Mouse (Mus musculus) lung, embryonic 14.5 days (tissue): ENCODE results near the gene Prdm1. TPM values are rescaled to one million over a fixed set of nuclear protein-coding genes. Genes with fewer than 3 reads are reported as not detected.

Experiments used
- ATAC-seq: fragments of 200-750 bp; cut with Nextera tagmentation; 2 replicates; pipeline ENCODE4 v1.8.0; 2017; ENCODE audit warnings: mild to moderate bottlenecking, moderate TSS enrichment, moderate library complexity; ENCODE audit not compliant: insufficient read depth
- DNase-seq: peaks from one replicate; pipeline ENCODE4 v3.0.0-alpha.2; 2015
- H3K27ac ChIP-seq: fragments of 300-500 bp; sonication (generic); 2 replicates; pipeline ENCODE4 v1.5.1; 2014; ENCODE audit warnings: low read depth, mild to moderate bottlenecking, moderate library complexity
- H3K27me3 ChIP-seq: fragments of 300-500 bp; sonication (generic); 2 replicates; pipeline ENCODE4 v1.6.1; 2014; ENCODE audit warnings: low read length, control low read depth; ENCODE audit not compliant: insufficient read depth
- H3K36me3 ChIP-seq: fragments of 300-500 bp; sonication (generic); 2 replicates; pipeline ENCODE4 v1.6.1; 2014; ENCODE audit warnings: control low read depth; ENCODE audit not compliant: insufficient read depth
- H3K4me1 ChIP-seq: fragments of 300-500 bp; sonication (generic); 2 replicates; pipeline ENCODE4 v1.6.1; 2014; ENCODE audit warnings: antibody characterized with exemption, control low read depth; ENCODE audit not compliant: insufficient read depth
- H3K4me2 ChIP-seq: fragments of 300-500 bp; sonication (generic); 2 replicates; pipeline ENCODE4 v1.6.1; 2014; ENCODE audit warnings: mild to moderate bottlenecking
- H3K4me3 ChIP-seq: fragments of 300-500 bp; sonication (generic); 2 replicates; pipeline ENCODE4 v1.5.1; 2014; ENCODE audit warnings: low read depth, low read length
- H3K9ac ChIP-seq: fragments of 300-500 bp; sonication (generic); 2 replicates; pipeline ENCODE4 v1.6.1; 2014
- H3K9me3 ChIP-seq: fragments of 300-500 bp; sonication (generic); 2 replicates; pipeline ENCODE4 v1.6.1; 2016; ENCODE audit warnings: low read depth, low read length, control low read depth
- CTCF ChIP-seq: IDR thresholded peaks from 2 replicates; pipeline ENCODE4 v1.5.1; 2016; ENCODE audit warnings: antibody characterized with exemption, low read depth
- WGBS: fragments of 180-500 bp; shearing (Covaris S2); extraction: QIAGEN DNeasy Blood & Tissue Kit; methylation state at CpG from one replicate; pipeline ENCODE4 v1.1.7; 2014; 5-methylcytosine and 5-hydroxymethylcytosine counted together
- polyA plus RNA-seq: library from polyadenylated mRNA; unstranded; fragments of >200 nt; fragmentation: Nextera tagmentation; extraction: Ambion mirVana; gene quantifications from 2 replicates; pipeline ENCODE4 v1.2.1, GENCODE M21; 2014

Prdm1 gene
- polyA plus RNA-seq, 1 experiment from 2014 or later, result 2.7 TPM

DNA sequence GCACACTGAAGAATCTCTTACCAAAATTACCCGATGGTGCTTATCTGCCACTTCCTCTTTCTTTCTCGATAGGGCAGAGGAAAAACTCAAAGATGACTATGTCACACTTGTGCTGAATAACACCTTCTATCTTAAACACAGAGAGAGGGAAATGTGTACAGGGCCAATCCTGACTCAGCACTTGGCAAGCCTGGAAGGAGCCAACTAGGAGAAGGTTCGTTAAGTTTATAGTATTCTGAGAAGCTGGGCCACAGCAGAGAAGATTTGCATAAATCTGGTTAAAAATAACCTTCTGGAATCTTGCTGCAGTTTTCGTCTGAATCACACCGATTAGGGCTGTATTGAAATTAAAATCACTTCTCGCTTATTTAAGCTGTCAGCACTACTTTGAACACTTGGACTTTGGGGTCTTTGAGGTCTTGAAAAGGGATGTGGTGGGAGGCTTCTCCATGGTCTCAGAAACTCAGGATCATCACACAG lies 93.6 kb downstream of the Prdm1 start:
- TF ChIP-seq CTCF, result no peak
- 29% methylated on average over 6 of the region's 6 CpGs for WGBS
- DNase-seq, result peak; percentile 65
- Histone ChIP-seq H3K36me3 (no peaks in the 10 kb centered on the region), H3K4me2 (no peak overlapping the region), H3K4me1 (no peaks in the 10 kb centered on the region), H3K9ac (no peak overlapping the region), H3K27me3 (no peaks in the 10 kb centered on the region), H3K9me3 (no peaks in the 10 kb centered on the region), H3K4me3 (no peak overlapping the region), H3K27ac (no peak overlapping the region)
- ATAC-seq, result peak; percentile 54; the same call in 1 of the 2 replicates

DNA sequence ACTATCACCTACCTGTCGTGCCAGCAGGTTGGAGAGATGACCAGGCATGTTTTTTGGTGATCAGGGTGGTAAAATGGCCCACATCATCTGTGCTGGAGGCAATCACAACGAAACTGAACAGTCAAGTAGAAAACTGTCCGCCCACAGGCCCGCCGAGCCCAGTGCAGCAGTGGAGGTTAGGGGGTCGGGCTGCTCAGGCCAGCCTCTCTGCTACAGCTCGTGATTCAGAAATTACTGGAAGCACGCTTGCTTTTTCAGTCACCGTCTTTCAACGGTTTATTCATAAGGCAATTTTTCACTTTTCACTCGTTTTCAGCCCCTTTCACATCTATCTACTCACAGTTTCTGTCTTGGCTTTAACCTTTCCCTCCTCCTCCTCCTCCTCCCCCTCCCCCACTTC lies 96.1 kb downstream of the Prdm1 start:
- H3K27ac ChIP-seq, result no peak overlapping the region
- H3K36me3 ChIP-seq, result no peaks in the 10 kb centered on the region
- H3K27me3 ChIP-seq, result no peaks in the 10 kb centered on the region
- no peak overlapping the region for H3K9ac ChIP-seq
- no peak for TF ChIP-seq CTCF
- 49% methylated on average over 11 of the region's 11 CpGs for WGBS
- ATAC-seq (no peak), DNase-seq (no peak)
- no peak overlapping the region for H3K4me3 ChIP-seq
- no peaks in the 10 kb centered on the region for H3K4me1 ChIP-seq
- H3K4me2 ChIP-seq, result no peak overlapping the region
- H3K9me3 ChIP-seq, result no peaks in the 10 kb centered on the region

DNA sequence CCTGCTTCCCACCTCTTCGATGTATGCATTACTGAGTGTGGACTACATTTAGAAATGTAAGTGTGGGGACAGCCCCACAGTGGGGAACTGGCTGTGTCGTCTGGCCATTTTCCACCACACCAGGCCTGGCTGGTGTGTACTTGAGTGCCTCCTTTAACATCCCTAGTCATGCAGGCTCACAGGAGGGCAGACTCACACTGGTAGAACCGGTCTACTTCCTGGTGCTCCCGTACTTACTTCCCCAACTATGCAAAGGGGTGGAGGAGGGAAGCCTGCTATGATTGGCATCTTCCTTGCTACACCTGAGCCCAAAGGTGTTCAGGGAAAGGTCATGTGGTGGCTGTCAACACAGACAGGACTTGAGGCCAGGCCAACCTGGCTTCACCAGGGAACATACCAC lies 96.6 kb downstream of the Prdm1 start:
- H3K4me2 ChIP-seq, result no peak overlapping the region
- WGBS, result 80% methylated on average over 4 of the region's 4 CpGs
- H3K27ac ChIP-seq, result no peak overlapping the region
- no peaks in the 10 kb centered on the region for H3K27me3 ChIP-seq
- H3K9ac ChIP-seq, result no peak overlapping the region
- H3K4me1 ChIP-seq, result no peaks in the 10 kb centered on the region
- H3K36me3 ChIP-seq, result no peaks in the 10 kb centered on the region
- no peak overlapping the region for H3K4me3 ChIP-seq
- no peak for TF ChIP-seq CTCF
- H3K9me3 ChIP-seq, result no peaks in the 10 kb centered on the region
- DNase-seq (no peak), ATAC-seq (peak; percentile 37; the same call in 1 of the 2 replicates)

DNA sequence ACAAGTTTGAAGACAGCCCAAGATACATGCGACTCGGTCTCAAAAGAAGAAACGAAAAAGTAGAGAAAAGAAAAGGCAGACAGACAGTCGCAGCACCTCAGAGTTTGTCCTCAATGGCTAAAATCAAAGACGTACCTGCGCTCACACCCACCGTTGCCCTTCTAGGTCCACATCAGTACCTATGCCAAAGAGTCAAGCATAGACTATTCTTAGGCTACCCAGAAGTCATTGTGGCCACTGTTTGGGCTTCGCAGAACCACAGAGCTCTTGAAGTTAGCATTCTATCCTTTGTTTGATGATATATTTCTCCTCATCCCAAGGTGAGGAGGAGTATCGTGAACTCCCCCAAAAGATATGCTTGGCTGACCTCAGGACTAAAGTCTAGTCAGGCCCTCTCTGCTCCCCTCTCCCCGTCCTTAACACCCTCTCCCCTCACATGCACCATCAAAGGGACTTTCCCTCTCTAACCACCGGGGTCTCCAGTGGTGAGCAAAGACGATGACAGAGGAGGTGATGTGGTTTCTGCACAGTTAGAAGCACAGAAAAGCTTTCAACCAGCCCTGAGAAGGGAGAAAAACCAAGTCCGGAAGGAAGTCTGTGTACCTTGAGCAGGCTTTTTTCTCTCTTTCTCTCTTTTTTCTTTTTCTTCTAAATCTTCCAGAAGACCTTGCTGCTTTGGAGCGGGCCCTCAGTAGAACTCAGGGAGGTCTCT lies 99.0 kb downstream of the Prdm1 start:
- Histone ChIP-seq H3K4me1 (no peaks in the 10 kb centered on the region), H3K9ac (no peak overlapping the region), H3K4me3 (no peak overlapping the region), H3K4me2 (no peak overlapping the region), H3K9me3 (no peaks in the 10 kb centered on the region), H3K27me3 (no peaks in the 10 kb centered on the region), H3K36me3 (no peaks in the 10 kb centered on the region), H3K27ac (no peak overlapping the region)
- ATAC-seq (no peak), DNase-seq (no peak)
- TF ChIP-seq CTCF, result no peak
- WGBS, result 87% methylated on average over 14 of the region's 14 CpGs

DNA sequence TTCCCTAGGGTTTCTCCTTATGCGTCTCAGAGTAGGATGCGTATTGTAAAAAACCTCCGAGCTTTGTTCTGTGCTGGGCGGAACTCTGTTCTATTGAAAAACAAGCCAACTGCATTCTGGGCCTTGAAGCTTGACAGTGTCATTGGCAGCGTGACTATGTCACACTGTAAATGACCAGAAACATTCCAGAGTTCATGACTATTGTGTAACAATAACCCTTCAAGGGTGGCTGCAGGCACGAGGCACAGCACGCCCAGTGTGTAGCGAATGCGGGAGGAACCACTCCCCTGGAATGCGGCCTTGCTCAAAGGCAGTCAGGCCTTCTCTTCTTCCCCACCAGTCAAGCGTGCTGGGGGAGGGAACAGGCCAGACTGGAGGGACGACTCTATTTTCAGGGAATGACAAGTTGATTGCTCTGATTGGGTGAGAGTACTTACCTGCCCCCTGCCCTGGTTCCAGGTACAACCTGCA lies 100.4 kb downstream of the Prdm1 start:
- 56% methylated on average over 12 of the region's 12 CpGs for WGBS
- DNase-seq, result peak; percentile 44

DNA sequence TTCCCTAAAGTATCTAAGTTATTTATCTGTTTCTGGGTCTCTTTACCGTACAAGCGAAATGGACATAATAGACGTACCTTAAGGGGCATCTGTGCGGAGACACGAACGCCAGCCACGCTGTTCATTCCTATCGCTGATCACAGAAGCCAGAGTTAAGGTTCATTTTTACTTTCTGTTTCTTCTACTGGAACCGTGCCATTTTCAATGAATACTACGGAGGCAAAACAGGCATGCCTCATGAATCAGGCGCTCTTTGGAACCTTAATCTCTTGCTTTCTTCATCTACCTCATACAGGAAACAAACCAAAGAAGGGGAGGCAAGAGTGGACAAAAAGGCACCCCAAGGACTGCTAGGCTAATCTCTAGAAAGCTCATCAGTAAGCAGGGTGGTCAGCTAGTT lies 100.9 kb downstream of the Prdm1 start:
- Histone ChIP-seq H3K27me3 (no peaks in the 10 kb centered on the region), H3K4me2 (no peak overlapping the region), H3K9me3 (no peaks in the 10 kb centered on the region), H3K4me3 (no peak overlapping the region), H3K36me3 (no peaks in the 10 kb centered on the region), H3K27ac (no peak overlapping the region), H3K4me1 (no peaks in the 10 kb centered on the region), H3K9ac (no peak overlapping the region)
- no peak for ATAC-seq
- TF ChIP-seq CTCF, result no peak
- WGBS, result 88% methylated on average over 11 of the region's 11 CpGs
- DNase-seq, result no peak

More for the DNA sequence above, 100.4 kb downstream of the Prdm1 start:
- no peak overlapping the region for H3K27ac ChIP-seq
- H3K27me3 ChIP-seq, result no peaks in the 10 kb centered on the region
- H3K36me3 ChIP-seq, result no peaks in the 10 kb centered on the region
- no peak overlapping the region for H3K4me2 ChIP-seq
- no peaks in the 10 kb centered on the region for H3K9me3 ChIP-seq
- no peak overlapping the region for H3K4me3 ChIP-seq
- H3K9ac ChIP-seq, result no peak overlapping the region
- no peaks in the 10 kb centered on the region for H3K4me1 ChIP-seq
- ATAC-seq, result peak; percentile 82
- TF ChIP-seq CTCF, result no peak

DNA sequence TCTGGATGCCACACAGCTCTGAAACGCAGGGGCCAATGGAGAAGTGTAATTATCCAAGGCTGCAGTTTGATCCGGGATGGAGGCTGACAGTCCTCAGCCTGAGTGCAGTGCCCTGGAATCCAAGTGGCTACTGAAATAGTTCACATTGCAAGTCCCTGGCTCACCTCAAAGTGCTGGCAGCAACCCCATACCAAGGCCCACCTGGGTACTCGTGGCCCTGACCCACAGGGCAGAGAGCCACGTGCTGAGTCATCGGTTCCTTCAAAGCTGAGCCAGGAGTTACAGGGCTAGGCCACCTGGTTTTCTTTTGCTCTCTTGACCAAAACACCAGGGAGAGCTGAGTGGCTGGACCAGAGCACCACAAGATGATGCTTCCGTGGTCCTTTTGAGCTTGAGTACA lies 103.3 kb downstream of the Prdm1 start:
- Histone ChIP-seq H3K27ac (no peak overlapping the region), H3K9ac (no peak overlapping the region), H3K4me2 (no peak overlapping the region), H3K9me3 (no peaks in the 10 kb centered on the region), H3K36me3 (no peaks in the 10 kb centered on the region), H3K4me3 (no peak overlapping the region), H3K4me1 (no peaks in the 10 kb centered on the region), H3K27me3 (no peaks in the 10 kb centered on the region)
- TF ChIP-seq CTCF, result no peak
- ATAC-seq (no peak), DNase-seq (no peak)
- 68% methylated on average over 6 of the region's 6 CpGs for WGBS
